In the genomic region with DNA sequence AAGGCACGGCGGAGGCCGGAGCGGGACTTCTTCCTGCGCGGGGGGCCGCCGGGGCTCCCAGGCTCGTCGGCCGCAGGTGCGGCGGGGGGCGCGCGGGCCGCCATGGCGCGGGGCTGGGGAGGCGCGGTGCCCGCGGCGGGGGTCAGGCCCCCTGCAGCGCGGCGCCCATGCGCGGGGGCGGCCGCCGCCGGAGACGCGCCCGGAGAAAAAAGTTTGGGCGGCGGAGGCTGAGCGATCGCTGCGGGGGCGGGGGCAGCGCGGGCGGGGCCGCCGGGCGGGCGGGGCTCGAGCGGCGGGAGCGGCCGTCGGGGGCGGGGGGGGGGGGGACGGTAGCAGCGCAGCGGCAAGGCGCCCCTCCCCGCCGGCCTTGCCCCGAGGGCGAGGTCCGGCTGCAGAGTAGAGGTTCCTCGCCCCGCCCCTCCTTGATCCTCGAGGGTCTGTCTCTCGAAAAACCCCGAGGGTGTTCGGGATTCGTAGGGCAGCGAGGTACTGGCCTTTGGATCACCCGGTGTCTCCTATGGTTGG, we compare ENCODE assay signal across 8 mouse cellular contexts. TPM values are rescaled to one million over a fixed set of nuclear protein-coding genes. Genes with fewer than 3 reads are reported as not detected.
A peak's percentile ranks its signal among the peaks of the same experiment; 100 is the strongest.
DNase-seq lines count a peak whose midpoint lies in the region; ATAC-seq lines count a peak whose summit lies in the region.

No protein-coding gene starts in this region.

- ATAC-seq in CD4-positive, CD25-positive, alpha-beta regulatory T cell, adult 4 months, result no peak
- ATAC-seq in monocyte, adult 5-6 weeks (replicated peaks; ENCODE audit: insufficient number of reproducible peaks, low FRiP score, low TSS enrichment, poor library complexity, severe bottlenecking), result no peak

- peak; percentile 62 for DNase-seq in CD4-positive, CD25-positive, alpha-beta regulatory T cell, adult 2 months (ENCODE audit: low read depth, low spot score)
- peak; percentile 48 for DNase-seq in urinary bladder, postnatal 14 days (ENCODE audit: low spot score)
- no peak for DNase-seq in urinary bladder, adult 18-20 months (ENCODE audit: low spot score in 2 of 2)
- DNase-seq in kidney, postnatal 25 days, result peak; percentile 57 to 79
- peak; percentile 28 for DNase-seq in naive thymus-derived CD4-positive, alpha-beta T cell, adult 2 months (ENCODE audit: low read depth)
- DNase-seq in cerebellum, adult 11 months, result no peak

RNA-seq across cellular contexts. Expression of a gene that starts 12.9 kb away (rescaled TPM):
- polyA plus RNA-seq in CD4-positive, CD25-positive, alpha-beta regulatory T cell, adult 4 months (2017; shearing (Covaris generic)), result under 1 TPM; 0.20 to 0.27 TPM
- total RNA-seq in monocyte, adult 5-6 weeks (2017), result 0.32 to 0.57 TPM in 2 of 3 replicates, not detected in the other

RNA-seq across cellular contexts. Expression of a gene that starts 39.1 kb away (rescaled TPM):
- under 1 TPM in 1 of 2 experiments, not detected in 1; 0.46 TPM for polyA plus RNA-seq in CD4-positive, CD25-positive, alpha-beta regulatory T cell, adult 4 months (2017; shearing (Covaris generic))
- total RNA-seq in monocyte, adult 5-6 weeks (2017), result 0.75 TPM in 1 of 3 replicates, not detected in the others

RNA-seq across cellular contexts. Expression of a gene that starts 58.7 kb away (rescaled TPM):
- polyA plus RNA-seq in CD4-positive, CD25-positive, alpha-beta regulatory T cell, adult 4 months (2017; shearing (Covaris generic)), result 10 to 100 TPM; 27.4 to 42.1 TPM
- total RNA-seq in monocyte, adult 5-6 weeks (2017), result 30.1 to 41.8 TPM (median 33.8 TPM) in 3 replicates

RNA-seq across cellular contexts. Expression of a gene that starts 58.8 kb away (rescaled TPM):
- 10 to 100 TPM; 20.0 to 26.1 TPM for polyA plus RNA-seq in CD4-positive, CD25-positive, alpha-beta regulatory T cell, adult 4 months (2017; shearing (Covaris generic))
- 24.0 to 32.0 TPM (median 30.6 TPM) in 3 replicates for total RNA-seq in monocyte, adult 5-6 weeks (2017)

Comparison
In these comparisons a context has a peak if more than half of its experiments do, and no peak if none do; other contexts are left out.
1. DNase-seq: peak in CD4-positive, CD25-positive, alpha-beta regulatory T cell, adult 2 months (single experiment), urinary bladder, postnatal 14 days (single experiment), kidney, postnatal 25 days (2 of 2) and naive thymus-derived CD4-positive, alpha-beta T cell, adult 2 months (single experiment); none in urinary bladder, adult 18-20 months (0 of 2) and cerebellum, adult 11 months (single experiment).